Mouse (Mus musculus) bone marrow macrophage, adult 2 months (primary cell): ENCODE measurements around the gene Ascl3.

Experiments used
- CTCF ChIP-seq: IDR thresholded peaks from 2 replicates; pipeline ENCODE4 v1.5.1; 2012; ENCODE audit warnings: low read depth, mild to moderate bottlenecking, low read length, moderate library complexity
- POLR2A ChIP-seq: IDR thresholded peaks from 2 replicates; pipeline ENCODE4 v1.6.1; 2012; ENCODE audit warnings: mild to moderate bottlenecking, low read depth, low read length, borderline replicate concordance

GRCm38 (mm10) chr7:109690961-109691360 is 40.6 kb downstream of the Ascl3 start:
- TF ChIP-seq CTCF (no peak), POLR2A (no peak)
